Mouse (Mus musculus) heart, embryonic 10.5 days (tissue): ENCODE measurements at regions not wholly inside any gene's neighbourhood (a gene's known extent, or its start where the extent isn't known, plus 50 kb on each side); places are given as distances from the start of the nearest gene placed in this dataset.

Experiments used
- DNase-seq: peaks from one replicate; pipeline ENCODE4 v3.0.0-alpha.2; 2017; ENCODE audit warnings: low spot score
- H3K27ac ChIP-seq: fragments of 300-500 bp; sonication (generic); 2 replicates; pipeline ENCODE4 v1.5.1; 2016; ENCODE audit warnings: mild to moderate bottlenecking
- H3K27me3 ChIP-seq: fragments of 300-500 bp; sonication (generic); 2 replicates; pipeline ENCODE4 v1.6.1; 2016; ENCODE audit warnings: mild to moderate bottlenecking; ENCODE audit not compliant: poor library complexity, insufficient read depth, severe bottlenecking
- H3K36me3 ChIP-seq: fragments of 300-500 bp; sonication (generic); 2 replicates; pipeline ENCODE4 v1.6.1; 2016; ENCODE audit warnings: mild to moderate bottlenecking, moderate library complexity
- H3K4me1 ChIP-seq: fragments of 300-500 bp; sonication (generic); 2 replicates; pipeline ENCODE4 v1.6.1; 2016; ENCODE audit warnings: mild to moderate bottlenecking
- H3K4me3 ChIP-seq: fragments of 300-500 bp; sonication (generic); 2 replicates; pipeline ENCODE4 v1.5.1; 2016; ENCODE audit warnings: mild to moderate bottlenecking, moderate library complexity
- H3K9me3 ChIP-seq: fragments of 300-500 bp; sonication (generic); 2 replicates; pipeline ENCODE4 v1.6.1; 2016; ENCODE audit warnings: mild to moderate bottlenecking, moderate library complexity
- WGBS: fragments of 180-500 bp; shearing (Covaris S2); methylation state at CpG from one replicate; pipeline ENCODE4 v1.1.7; 2016; 5-methylcytosine and 5-hydroxymethylcytosine counted together

- H3K9me3 ChIP-seq: no peaks in the 10 kb centered on the region
- H3K27me3 ChIP-seq: no peaks in the 10 kb centered on the region
- 0 out of 2 replicates have a peak, but pooled peaks cover 4% of the 10 kb centered on the region for H3K4me1 ChIP-seq
- no peak for DNase-seq
- H3K27ac ChIP-seq: no peak overlapping the region
- H3K36me3 ChIP-seq: no peaks in the 10 kb centered on the region
- WGBS: 63% methylated on average over 3 of the region's 3 CpGs
- H3K4me3 ChIP-seq: no peak overlapping the region
Measured at GRCm38 (mm10) chr8:34523849-34524248, 412.3 kb upstream of the Gm10131 start.

- H3K9me3 ChIP-seq: no peaks in the 10 kb centered on the region
- H3K27me3 ChIP-seq: no peaks in the 10 kb centered on the region
- no peak for DNase-seq
- H3K4me1 ChIP-seq: 0 out of 2 replicates have a peak, but pooled peaks cover 4% of the 10 kb centered on the region
- no peak overlapping the region for H3K27ac ChIP-seq
- WGBS: 72% methylated on average over 7 of the region's 7 CpGs
- H3K36me3 ChIP-seq: no peaks in the 10 kb centered on the region
- no peak overlapping the region for H3K4me3 ChIP-seq
Measured at GRCm38 (mm10) chr8:34521316-34521715, 409.8 kb upstream of the Gm10131 start.

DNA sequence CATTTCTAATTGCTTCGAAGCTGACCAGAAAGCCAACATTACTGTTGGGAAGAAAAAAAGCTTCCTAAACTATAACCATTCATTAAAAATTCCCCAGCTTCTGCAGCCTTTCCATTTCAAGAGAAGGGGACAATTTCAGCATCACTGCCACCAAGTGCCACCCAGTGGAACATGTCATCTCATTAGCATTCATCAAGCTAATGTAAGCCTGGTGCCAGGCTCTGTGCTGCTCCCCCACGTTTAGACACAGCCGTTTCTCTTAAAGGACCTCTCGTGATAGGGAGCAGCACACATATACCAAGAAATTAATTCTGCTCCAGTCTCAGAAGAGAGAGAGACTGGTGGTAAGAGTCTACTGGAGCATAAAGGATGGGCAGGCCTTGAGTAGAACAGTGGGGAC lies 409.1 kb upstream of the Gm10131 start:
- H3K27ac ChIP-seq: no peak overlapping the region

GRCm38 (mm10) chr8:34513459-34514090 lies 402.0 kb upstream of the Gm10131 start:
- Histone ChIP-seq H3K4me1 (no peaks in the 10 kb centered on the region), H3K27me3 (no peaks in the 10 kb centered on the region), H3K27ac (no peak overlapping the region), H3K4me3 (no peak overlapping the region), H3K9me3 (no peaks in the 10 kb centered on the region), H3K36me3 (no peaks in the 10 kb centered on the region)
- DNase-seq: no peak
- WGBS: 64% methylated on average over 4 of the region's 4 CpGs

More for the DNA sequence above, 409.1 kb upstream of the Gm10131 start:
- Histone ChIP-seq H3K27me3 (no peaks in the 10 kb centered on the region), H3K4me1 (0 out of 2 replicates have a peak, but pooled peaks cover 4% of the 10 kb centered on the region), H3K36me3 (no peaks in the 10 kb centered on the region), H3K4me3 (no peak overlapping the region), H3K9me3 (no peaks in the 10 kb centered on the region)
- DNase-seq: no peak
- whole genome bisulfite sequencing: 70% methylated on average over 4 of the region's 4 CpGs

DNA sequence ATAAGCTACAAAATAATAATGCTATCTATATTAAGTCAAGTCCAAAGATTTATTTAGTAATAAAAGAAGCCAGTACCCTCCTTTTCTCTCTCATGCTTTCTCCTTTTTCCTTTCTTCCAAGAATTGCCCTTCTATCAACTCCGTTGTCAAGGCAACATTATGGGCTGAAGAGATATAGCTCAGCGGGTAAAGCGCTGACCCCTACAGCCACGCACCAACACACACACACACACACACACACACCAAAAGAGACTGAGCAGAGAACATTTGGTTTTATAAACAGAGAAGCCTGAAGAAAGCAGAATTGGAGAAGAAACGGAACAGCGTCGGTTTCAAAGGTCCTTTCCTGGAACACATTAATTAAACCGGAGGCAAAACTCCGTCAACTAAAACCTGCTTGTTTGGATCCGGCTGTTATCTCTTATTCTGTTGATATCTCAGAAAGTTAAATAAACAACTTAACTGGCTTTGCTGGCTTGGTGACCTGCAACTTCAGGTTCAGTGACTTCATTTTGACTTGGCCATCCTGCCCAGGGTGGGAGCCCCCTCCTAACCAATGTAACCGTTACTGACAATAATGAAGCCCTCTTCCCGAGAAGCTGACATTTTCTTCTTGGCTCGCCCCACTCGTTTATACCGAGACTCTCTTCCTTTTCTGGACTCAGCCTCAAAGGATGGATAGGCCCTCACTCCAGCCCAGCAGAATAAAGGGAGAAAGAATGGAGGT lies 394.5 kb upstream of the Gm10131 start:
- no peak overlapping the region for H3K27ac ChIP-seq
- whole genome bisulfite sequencing: 46% methylated on average over 15 of the region's 15 CpGs
- no peaks in the 10 kb centered on the region for H3K9me3 ChIP-seq
- no peak for DNase-seq
- H3K36me3 ChIP-seq: no peaks in the 10 kb centered on the region
- no peaks in the 10 kb centered on the region for H3K27me3 ChIP-seq
- 0 out of 2 replicates have a peak, but pooled peaks cover 3% of the 10 kb centered on the region for H3K4me1 ChIP-seq
- no peak overlapping the region for H3K4me3 ChIP-seq

- peak; percentile 55 for DNase-seq
- H3K27me3 ChIP-seq: no peaks in the 10 kb centered on the region
- WGBS: 72% methylated on average over 7 of the region's 7 CpGs
- H3K4me1 ChIP-seq: 0 out of 2 replicates have a peak, but pooled peaks cover 3% of the 10 kb centered on the region
- H3K27ac ChIP-seq: no peak overlapping the region
- H3K9me3 ChIP-seq: no peaks in the 10 kb centered on the region
- H3K36me3 ChIP-seq: no peaks in the 10 kb centered on the region
- H3K4me3 ChIP-seq: no peak overlapping the region
Measured at GRCm38 (mm10) chr8:34505102-34505501, 393.6 kb upstream of the Gm10131 start.

- WGBS: 44% methylated on average over 1 of the region's 1 CpGs
- no peaks in the 10 kb centered on the region for H3K36me3 ChIP-seq
- peaks cover 3% of the 10 kb centered on the region; the same call in 1 of the 2 replicates for H3K4me1 ChIP-seq
Measured at GRCm38 (mm10) chr8:34502606-34503162, 391.1 kb upstream of the Gm10131 start.

GRCm38 (mm10) chr8:34499196-34499595 lies 387.7 kb upstream of the Gm10131 start:
- H3K27me3 ChIP-seq: no peaks in the 10 kb centered on the region
- DNase-seq: no peak
- no peak overlapping the region for H3K4me3 ChIP-seq
- no peak overlapping the region for H3K27ac ChIP-seq
- H3K36me3 ChIP-seq: no peaks in the 10 kb centered on the region
- 70% methylated on average over 3 of the region's 3 CpGs for WGBS
- no peaks in the 10 kb centered on the region for H3K9me3 ChIP-seq
- H3K4me1 ChIP-seq: peaks cover 3% of the 10 kb centered on the region; the same call in 1 of the 2 replicates

More at GRCm38 (mm10) chr8:34502606-34503162, 391.1 kb upstream of the Gm10131 start:
- DNase-seq: no peak
- Histone ChIP-seq H3K27me3 (no peaks in the 10 kb centered on the region), H3K27ac (no peak overlapping the region), H3K9me3 (no peaks in the 10 kb centered on the region), H3K4me3 (no peak overlapping the region)

GRCm38 (mm10) chr8:34496751-34497150 lies 385.2 kb upstream of the Gm10131 start:
- no peaks in the 10 kb centered on the region; the same call in 1 of the 2 replicates for H3K4me1 ChIP-seq
- no peaks in the 10 kb centered on the region for H3K9me3 ChIP-seq
- no peaks in the 10 kb centered on the region for H3K36me3 ChIP-seq
- 93% methylated on average over 4 of the region's 4 CpGs for WGBS
- H3K4me3 ChIP-seq: no peak overlapping the region
- no peaks in the 10 kb centered on the region for H3K27me3 ChIP-seq
- H3K27ac ChIP-seq: no peak overlapping the region
- peak; percentile 16 for DNase-seq

GRCm38 (mm10) chr8:34495974-34496373 lies 384.4 kb upstream of the Gm10131 start:
- Histone ChIP-seq H3K36me3 (no peaks in the 10 kb centered on the region), H3K4me1 (no peaks in the 10 kb centered on the region; the same call in 1 of the 2 replicates), H3K27me3 (no peaks in the 10 kb centered on the region), H3K27ac (no peak overlapping the region), H3K4me3 (no peak overlapping the region), H3K9me3 (no peaks in the 10 kb centered on the region)
- WGBS: 76% methylated on average over 4 of the region's 4 CpGs
- DNase-seq: no peak

GRCm38 (mm10) chr8:34488746-34489400 lies 377.3 kb upstream of the Gm10131 start:
- WGBS: 50% methylated on average over 7 of the region's 7 CpGs
- Histone ChIP-seq H3K27ac (no peak overlapping the region), H3K9me3 (no peaks in the 10 kb centered on the region), H3K4me3 (no peak overlapping the region), H3K4me1 (peaks cover 2% of the 10 kb centered on the region; the same call in 1 of the 2 replicates), H3K27me3 (no peaks in the 10 kb centered on the region), H3K36me3 (no peaks in the 10 kb centered on the region)
- peak; percentile 57 for DNase-seq

DNA sequence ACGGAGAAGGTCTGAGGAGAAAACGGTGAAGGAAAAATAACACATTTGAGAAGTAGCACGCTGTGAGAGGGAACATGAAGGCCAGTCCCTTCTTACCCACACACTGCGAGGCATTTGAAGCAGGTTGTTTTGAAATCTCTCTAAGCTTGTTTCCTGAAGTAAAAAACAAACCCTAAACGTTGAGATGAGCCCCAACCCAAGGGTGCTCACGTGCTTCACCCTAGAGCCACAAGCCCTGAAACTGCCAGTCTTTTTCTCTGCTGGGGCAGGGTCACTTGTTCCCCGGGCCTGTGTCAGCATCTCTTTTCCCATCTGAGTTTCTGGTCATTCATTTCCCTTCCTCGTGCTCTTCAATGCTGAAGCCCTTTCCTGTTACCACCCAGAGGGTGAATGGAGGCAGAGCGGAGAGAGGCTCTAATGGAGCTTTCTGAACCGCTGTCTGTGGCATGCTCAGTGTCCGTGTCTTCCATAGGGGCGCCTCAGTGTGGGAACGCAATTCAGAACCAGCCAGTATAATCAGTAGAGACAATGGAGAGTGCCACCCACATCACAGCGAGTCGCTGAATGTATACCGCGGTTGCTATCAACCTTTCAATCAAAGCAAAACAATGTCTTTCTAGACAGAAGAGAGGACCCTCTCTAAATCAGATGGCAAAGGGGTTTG lies 375.0 kb upstream of the Gm10131 start:
- WGBS: 68% methylated on average over 17 of the region's 17 CpGs
- 0 out of 2 replicates have a peak overlapping the region, but pooled peaks have one; percentile 6 for H3K27ac ChIP-seq

More for the DNA sequence above, 375.0 kb upstream of the Gm10131 start:
- H3K4me1 ChIP-seq: peaks cover 2% of the 10 kb centered on the region; the same call in 1 of the 2 replicates
- no peaks in the 10 kb centered on the region for H3K9me3 ChIP-seq
- H3K4me3 ChIP-seq: no peak overlapping the region
- H3K36me3 ChIP-seq: no peaks in the 10 kb centered on the region
- DNase-seq: peak; percentile 55
- no peaks in the 10 kb centered on the region for H3K27me3 ChIP-seq
